ENCODE assay signal across 19 mouse cellular contexts in genomic region chr13:5306688-5307087, GRCm38 (mm10).
"Had no signal": no experiment of that assay in that cellular context is flagged by ENCODE, and none has a peak within 500 bp of the region (broad histone marks: within the 10 kb centered on the region; RNA-seq: fewer than 3 reads in every experiment).

No protein-coding gene starts in this region.

- H3K4me3 ChIP-seq: layer of hippocampus, adult 2 months; limb, embryonic 10.5 days; limb, embryonic 13.5 days; liver, embryonic 12.5 days; liver, embryonic 15.5 days; megakaryocyte, embryonic 14.5 days; midbrain, embryonic 10.5 days; midbrain, embryonic 13.5 days had no signal

- H3K36me3 ChIP-seq: limb, embryonic 10.5 days; limb, embryonic 13.5 days; liver, embryonic 12.5 days; liver, embryonic 15.5 days; midbrain, embryonic 10.5 days; midbrain, embryonic 13.5 days had no signal

- H3K4me2 ChIP-seq: limb, embryonic 13.5 days; liver, embryonic 12.5 days; liver, embryonic 15.5 days; midbrain, embryonic 13.5 days had no signal

- ATAC-seq: liver, embryonic 12.5 days; midbrain, embryonic 13.5 days had no signal

- H3K9ac ChIP-seq: limb, embryonic 13.5 days; liver, embryonic 12.5 days; liver, embryonic 15.5 days; midbrain, embryonic 13.5 days had no signal

- DNase-seq: kidney, adult 18-20 months; kidney, adult 9 months; kidney, postnatal 14 days; layer of hippocampus, adult 9-11 months; liver; lung, adult 18-20 months; lung, postnatal 10 days; right cerebral cortex, adult 18-20 months; right cerebral cortex, postnatal 14 days; right cerebral cortex, postnatal 4 days; thymus, postnatal 25 days had no signal

- H3K27me3 ChIP-seq: limb, embryonic 13.5 days; liver, embryonic 12.5 days; liver, embryonic 15.5 days; megakaryocyte, embryonic 14.5 days; midbrain, embryonic 13.5 days had no signal

- H3K9me3 ChIP-seq: limb, embryonic 10.5 days; limb, embryonic 13.5 days; liver, embryonic 12.5 days; liver, embryonic 15.5 days; megakaryocyte, embryonic 14.5 days; midbrain, embryonic 10.5 days; midbrain, embryonic 13.5 days had no signal

- H3K27ac ChIP-seq: layer of hippocampus, adult 2 months; limb, embryonic 10.5 days; limb, embryonic 13.5 days; liver, embryonic 12.5 days; liver, embryonic 15.5 days; midbrain, embryonic 10.5 days; midbrain, embryonic 13.5 days had no signal

- H3K4me1 ChIP-seq: limb, embryonic 10.5 days; limb, embryonic 13.5 days; liver, embryonic 12.5 days; liver, embryonic 15.5 days had no signal
